Mouse (Mus musculus) kidney, postnatal 0 days (tissue): ENCODE measurements at regions not wholly inside any gene's neighbourhood (a gene's known extent, or its start where the extent isn't known, plus 50 kb on each side); places are given as distances from the start of the nearest gene placed in this dataset.

Source experiments
- ATAC-seq: fragments of 200-750 bp; cut with Nextera tagmentation; replicated peaks from 2 replicates; pipeline ENCODE4 v1.8.0; 2017; ENCODE audit warnings: low read depth, moderate number of reproducible peaks, moderate TSS enrichment, moderate library complexity; ENCODE audit not compliant: low FRiP score
- DNase-seq: peaks from one replicate; pipeline ENCODE4 v3.0.0-alpha.2; 2016; ENCODE audit warnings: low spot score
- H3K27ac ChIP-seq: fragments of 300-500 bp; sonication (generic); 2 replicates; pipeline ENCODE4 v1.5.1; 2014; ENCODE audit warnings: mild to moderate bottlenecking
- H3K27me3 ChIP-seq: fragments of 300-500 bp; sonication (generic); 2 replicates; pipeline ENCODE4 v1.6.1; 2014; ENCODE audit warnings: low read length, mixed read lengths; ENCODE audit not compliant: insufficient read depth
- H3K36me3 ChIP-seq: fragments of 300-500 bp; sonication (generic); 2 replicates; pipeline ENCODE4 v1.6.1; 2014; ENCODE audit warnings: low read length, mixed read lengths; ENCODE audit not compliant: insufficient read depth
- H3K4me1 ChIP-seq: fragments of 300-500 bp; sonication (generic); replicated peaks from 2 replicates; pipeline ENCODE4 v1.6.1; 2014; ENCODE audit warnings: antibody characterized with exemption, low read length, mixed read lengths; ENCODE audit not compliant: insufficient read depth
- H3K4me2 ChIP-seq: fragments of 300-500 bp; sonication (generic); 2 replicates; pipeline ENCODE4 v1.6.1; 2014; ENCODE audit warnings: mild to moderate bottlenecking, low read length, moderate library complexity, mixed read lengths
- H3K4me3 ChIP-seq: fragments of 300-500 bp; sonication (generic); replicated peaks from 2 replicates; pipeline ENCODE4 v1.5.1; 2014; ENCODE audit warnings: low read depth, low read length
- H3K9ac ChIP-seq: fragments of 300-500 bp; sonication (generic); 2 replicates; pipeline ENCODE4 v1.6.1; 2014; ENCODE audit warnings: low read depth, low read length
- H3K9me3 ChIP-seq: fragments of 300-500 bp; sonication (generic); replicated peaks from 2 replicates; pipeline ENCODE4 v1.6.1; 2016; ENCODE audit warnings: low read length, inconsistent platforms, mixed read lengths
- CTCF ChIP-seq: IDR thresholded peaks from 2 replicates; pipeline ENCODE4 v1.5.1; 2016; ENCODE audit warnings: antibody characterized with exemption, low read depth, mild to moderate bottlenecking, moderate library complexity
- WGBS: fragments of 180-500 bp; shearing (Covaris S2); extraction: QIAGEN DNeasy Blood & Tissue Kit; methylation state at CpG from one replicate; pipeline ENCODE4 v1.1.7; 2014; 5-methylcytosine and 5-hydroxymethylcytosine counted together

DNA sequence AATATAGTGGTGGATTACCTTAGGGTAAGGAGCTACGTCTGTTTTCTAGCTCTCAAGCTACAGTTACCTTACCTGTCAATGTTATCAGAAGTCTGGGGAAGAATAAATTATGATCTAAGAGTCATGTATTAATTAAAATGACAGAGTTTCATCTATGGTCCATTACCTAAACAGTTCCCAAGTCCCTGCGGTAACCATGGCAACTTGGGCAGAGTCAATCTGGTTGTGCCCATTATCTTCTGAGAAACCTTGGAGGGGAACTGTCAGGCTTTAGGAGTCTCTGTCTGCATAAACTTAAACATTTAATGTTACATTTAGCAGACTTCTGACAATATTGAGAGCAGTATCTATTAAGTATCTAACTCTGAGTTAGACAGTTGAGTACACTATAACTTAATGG lies 2971.0 kb downstream of the Gm37988 start:
- ATAC-seq: no peak

DNA sequence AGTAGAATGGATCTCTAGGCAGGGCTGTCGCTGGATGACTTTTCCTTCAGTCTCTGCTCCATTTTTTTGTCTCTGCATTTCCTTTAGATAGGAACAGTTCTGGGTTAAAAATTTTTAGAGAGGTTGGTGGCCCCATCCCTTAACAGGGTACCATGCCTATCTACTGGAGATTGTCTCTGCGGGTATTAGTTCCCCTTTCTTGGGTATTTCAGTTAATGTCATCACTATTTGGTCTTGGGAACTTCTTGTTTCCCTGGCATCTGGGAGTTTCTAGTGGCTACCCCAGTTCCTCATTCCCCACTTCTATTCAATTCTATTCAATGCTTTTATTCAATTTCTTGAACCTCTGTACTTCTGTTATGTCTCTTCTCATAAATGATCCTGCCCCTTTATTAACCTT lies 3016.3 kb downstream of the Gm37988 start:
- no peaks in the 10 kb centered on the region for H3K4me1 ChIP-seq
- WGBS: 91% methylated on average over 2 of the region's 2 CpGs
- ATAC-seq: no peak
- H3K4me3 ChIP-seq: no peak overlapping the region
- no peak for DNase-seq
- no peak overlapping the region for H3K4me2 ChIP-seq
- H3K27ac ChIP-seq: no peak overlapping the region
- no peaks in the 10 kb centered on the region for H3K27me3 ChIP-seq
- H3K36me3 ChIP-seq: no peaks in the 10 kb centered on the region
- H3K9me3 ChIP-seq: no peaks in the 10 kb centered on the region
- H3K9ac ChIP-seq: no peak overlapping the region
- TF ChIP-seq CTCF: no peak

More for the DNA sequence above, 2971.0 kb downstream of the Gm37988 start:
- Histone ChIP-seq H3K9ac (no peak overlapping the region), H3K36me3 (no peaks in the 10 kb centered on the region), H3K9me3 (no peaks in the 10 kb centered on the region), H3K4me3 (no peak overlapping the region), H3K4me2 (no peak overlapping the region), H3K27me3 (no peaks in the 10 kb centered on the region), H3K27ac (no peak overlapping the region), H3K4me1 (no peaks in the 10 kb centered on the region)
- no peak for TF ChIP-seq CTCF
- no peak for DNase-seq
- WGBS: 44% methylated on average over 2 of the region's 2 CpGs
